In the genomic region with DNA sequence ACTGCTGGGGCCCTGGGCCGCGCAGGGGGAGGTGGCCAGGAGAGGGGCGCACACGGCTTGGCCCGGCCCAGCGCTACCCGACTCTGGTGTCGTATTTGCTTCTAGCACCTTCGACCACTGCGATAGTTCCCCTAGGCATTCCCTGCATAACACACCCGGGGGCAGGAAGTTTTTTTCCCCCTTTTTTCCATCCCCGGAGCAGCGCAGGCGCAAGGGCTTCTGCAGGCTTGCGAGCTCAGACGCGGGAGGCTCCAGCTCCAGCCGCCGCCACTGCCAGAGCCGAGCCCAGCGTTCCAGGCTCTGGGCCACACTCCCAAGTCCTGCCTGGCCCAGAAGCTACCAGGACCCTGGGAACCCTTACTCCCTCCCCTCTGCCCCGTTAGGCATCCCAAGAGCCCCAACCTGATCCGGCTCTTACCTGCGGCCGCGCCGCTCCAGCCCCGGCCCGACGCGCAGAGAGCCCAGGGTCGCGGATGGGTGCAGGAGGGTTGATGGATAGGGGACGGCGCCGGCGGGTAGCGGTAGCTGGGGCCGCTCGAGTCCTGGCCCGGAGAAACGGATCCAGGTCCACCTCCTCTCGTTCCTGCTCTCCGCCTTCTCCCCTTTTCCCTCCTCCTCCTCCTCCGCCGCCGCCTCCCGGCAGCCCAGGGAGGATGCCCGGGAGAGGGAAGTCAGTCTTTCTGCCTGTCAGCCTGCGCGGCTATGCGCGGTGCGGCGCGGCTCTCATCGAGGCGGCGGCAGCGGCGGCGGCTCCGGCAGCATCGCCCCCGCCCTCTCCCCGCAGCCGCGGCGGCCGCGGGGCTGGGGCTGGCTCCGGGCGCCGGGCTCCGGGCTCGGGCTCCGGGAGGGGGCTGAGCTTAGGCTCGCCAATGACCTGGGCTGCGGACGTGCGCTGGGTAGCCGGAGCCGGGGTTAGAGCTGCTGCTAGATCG, we compare ENCODE assay signal across 9 mouse cellular contexts. TPM values are rescaled to one million over a fixed set of nuclear protein-coding genes. Genes with fewer than 3 reads are reported as not detected.
DNase-seq lines count a peak whose midpoint lies in the region; ATAC-seq and TF ChIP-seq lines count a peak whose summit lies in the region.
"Had no signal": no experiment of that assay in that cellular context is flagged by ENCODE, and none has a peak within 500 bp of the region (broad histone marks: within the 10 kb centered on the region; RNA-seq: fewer than 3 reads in every experiment).

No protein-coding gene starts in this region.

- ATAC-seq in Patski: peak; percentile 46
- ATAC-seq in heart, embryonic 15.5 days (replicated peaks; ENCODE audit: insufficient number of reproducible peaks, insufficient read depth, low FRiP score, low read depth): peak; percentile 25
- peak; percentile 16; the same call in 1 of the 2 replicates for ATAC-seq in stomach, embryonic 14.5 days (ENCODE audit: insufficient number of reproducible peaks, insufficient read depth, low FRiP score, low read depth)

- H3K9me3 ChIP-seq in E14TG2a.4 (ENCODE audit: low read length): no peaks in the 10 kb centered on the region
- no peaks in the 10 kb centered on the region for H3K9me3 ChIP-seq in heart, embryonic 15.5 days (replicated peaks)
- H3K9me3 ChIP-seq in stomach, embryonic 14.5 days (ENCODE audit: control insufficient read depth, low read depth, low read length): no peaks in the 10 kb centered on the region

- H3K4me3 ChIP-seq in E14TG2a.4 (replicated peaks; ENCODE audit: low read length): peak overlapping the region; percentile 83
- H3K4me3 ChIP-seq in heart, embryonic 15.5 days: peak overlapping the region; percentile 76
- H3K4me3 ChIP-seq in stomach, embryonic 14.5 days (ENCODE audit: low read depth, low read length): peak overlapping the region; percentile 69
- H3K4me3 ChIP-seq: myocyte had no signal

- DNase-seq in Patski (ENCODE audit: low read depth, low spot score): no peak
- DNase-seq in embryo, embryonic 9.5 days (ENCODE audit: extremely low spot score): peak; percentile 60
- peak; percentile 14 to 40 for DNase-seq in kidney, postnatal 25 days
- peak; percentile 40 to 44 for DNase-seq in lung, postnatal 4 days
- no peak for DNase-seq in T-cell, adult 2 months (ENCODE audit: low spot score)

- peaks cover 23% of the 10 kb centered on the region for H3K4me1 ChIP-seq in E14TG2a.4 (replicated peaks; ENCODE audit: low read depth, low read length)
- peaks cover 24% of the 10 kb centered on the region for H3K4me1 ChIP-seq in heart, embryonic 15.5 days (replicated peaks)
- H3K4me1 ChIP-seq in stomach, embryonic 14.5 days (ENCODE audit: control insufficient read depth, insufficient read depth, low read length): no peaks in the 10 kb centered on the region

- WGBS in heart, embryonic 15.5 days: 0% methylated on average over 78 of the region's 84 CpGs
- WGBS in stomach, embryonic 14.5 days: under 1% methylated on average over 80 of the region's 84 CpGs

- no peak overlapping the region; the same call in 1 of the 2 replicates for H3K27ac ChIP-seq in heart, embryonic 15.5 days
- H3K27ac ChIP-seq in stomach, embryonic 14.5 days (ENCODE audit: low read length): peak overlapping the region; percentile 61; the same call in 1 of the 2 replicates

- POLR2A ChIA-PET in Patski (lab: Charles Lee): interaction anchor here (0.8 to 2.4 kb wide), 8 partner anchors 11 to 93 kb away, joined by 3 to 9 read pairs (median 3); no protein-coding TSS in a partner anchor

- peak overlapping the region; percentile 57 for H3K9ac ChIP-seq in heart, embryonic 15.5 days
- peak overlapping the region; percentile 68 for H3K9ac ChIP-seq in stomach, embryonic 14.5 days (replicated peaks; ENCODE audit: low read depth, low read length)

- in situ Hi-C loops in Patski (cut with MboI; ENCODE audit: low pct_unique_long_range_greater_than_20kb): no loop called here

- H3K4me2 ChIP-seq in heart, embryonic 15.5 days: peak overlapping the region; percentile 98
- H3K4me2 ChIP-seq in stomach, embryonic 14.5 days (replicated peaks; ENCODE audit: low read depth, low read length): peak overlapping the region; percentile 94

- H3K27me3 ChIP-seq in E14TG2a.4 (ENCODE audit: insufficient read depth, low read length) (peaks cover 82% of the 10 kb centered on the region), Patski (no peaks in the 10 kb centered on the region)
- peaks cover 65% of the 10 kb centered on the region for H3K27me3 ChIP-seq in heart, embryonic 15.5 days
- 0 out of 2 replicates have a peak, but pooled peaks cover 10% of the 10 kb centered on the region for H3K27me3 ChIP-seq in stomach, embryonic 14.5 days (ENCODE audit: control insufficient read depth, insufficient read depth, low read length)

- no peak for TF ChIP-seq CTCF in E14TG2a.4 (conservative IDR thresholded peaks at IDR 0.05; ENCODE audit: low read length)
- no peak for TF ChIP-seq CTCF in Patski (IDR thresholded peaks at IDR 0.05)

- no peaks in the 10 kb centered on the region for H3K36me3 ChIP-seq in E14TG2a.4 (ENCODE audit: insufficient read depth, low read length)
- H3K36me3 ChIP-seq in heart, embryonic 15.5 days: no peaks in the 10 kb centered on the region
- no peaks in the 10 kb centered on the region; the same call in 1 of the 2 replicates for H3K36me3 ChIP-seq in stomach, embryonic 14.5 days (ENCODE audit: control insufficient read depth, insufficient read depth, low read length)

- CTCF ChIA-PET in Patski (lab: Charles Lee): no interaction called here

RNA-seq across cellular contexts. Expression of gene Klhl29, which starts 0.5 kb away (rescaled TPM):
- 16.8 TPM for polyA plus RNA-seq in Patski (2021)
- 0.21 and 0.47 TPM in 2 replicates for polyA plus RNA-seq in heart, embryonic 15.5 days (2015; fragmentation: Nextera tagmentation; extraction: Ambion mirVana)
- 3.3 and 3.4 TPM in 2 replicates for polyA plus RNA-seq in stomach, embryonic 14.5 days (2014; fragmentation: Nextera tagmentation; extraction: Ambion mirVana)

Comparison
In these comparisons a context has a peak if more than half of its experiments do, and no peak if none do; other contexts are left out.
1. DNase-seq: peak in embryo, embryonic 9.5 days (single experiment), kidney, postnatal 25 days (2 of 2) and lung, postnatal 4 days (2 of 2); none in Patski (single experiment) and T-cell, adult 2 months (single experiment).
2. Peak in every context shown above with its lines, with median percentiles within 50 percentile points of each other: H3K4me3 ChIP-seq and ATAC-seq.